Mouse (Mus musculus) myocyte (in vitro differentiated cells): ENCODE data around the gene Stx18. TPM values are rescaled to one million over a fixed set of nuclear protein-coding genes. Genes with fewer than 3 reads are reported as not detected.

Experiments
- H3K27me3 ChIP-seq: one replicate; pipeline ENCODE4 v1.6.1; 2011; ENCODE audit not compliant: control insufficient read depth, insufficient read depth, insufficient read length
- H3K36me3 ChIP-seq: one replicate; pipeline ENCODE4 v1.6.1; 2011; ENCODE audit not compliant: control insufficient read depth, insufficient read depth
- H3K4me2 ChIP-seq: one replicate; pipeline ENCODE4 v1.6.1; 2011; ENCODE audit warnings: low read depth, control low read depth
- H3K4me3 ChIP-seq: one replicate; pipeline ENCODE4 v1.5.1; 2011; ENCODE audit warnings: mild to moderate bottlenecking, control low read depth, moderate library complexity
- H3K79me2 ChIP-seq: one replicate; pipeline ENCODE4 v1.6.1; 2011; ENCODE audit not compliant: control insufficient read depth, insufficient read depth
- H3ac ChIP-seq: one replicate; pipeline ENCODE4 v1.6.1; 2011; ENCODE audit not compliant: control insufficient read depth, insufficient read length
- CEBPB ChIP-seq: IDR thresholded peaks from 2 replicates; pipeline ENCODE4 v1.6.1; 2011; ENCODE audit warnings: mild to moderate bottlenecking, moderate library complexity; ENCODE audit not compliant: poor library complexity, insufficient read depth, severe bottlenecking
- E2F4 ChIP-seq: IDR thresholded peaks from one replicate; pipeline ENCODE4 v1.6.1; 2011; ENCODE audit warnings: mild to moderate bottlenecking, control low read depth, moderate library complexity; ENCODE audit not compliant: insufficient read depth
- MAX ChIP-seq: IDR thresholded peaks from one replicate; pipeline ENCODE4 v1.6.1; 2011; ENCODE audit warnings: low read depth, mild to moderate bottlenecking, control low read depth
- MYOD1 ChIP-seq, 3 experiments: IDR thresholded peaks; one replicate each; pipeline ENCODE4 v1.6.1; 2011; ENCODE audit warnings: control low read depth in 2 of 3, low read depth in 2 of 3, mild to moderate bottlenecking in 2 of 3, moderate library complexity in 1 of 3; ENCODE audit not compliant: insufficient read length in 2 of 3, control insufficient read depth in 1 of 3
- MYOG ChIP-seq, 3 experiments: IDR thresholded peaks; one replicate each; pipeline ENCODE4 v1.6.1; 2011; ENCODE audit warnings: control low read depth in 2 of 3, low read depth in 2 of 3, mild to moderate bottlenecking in 2 of 3; ENCODE audit not compliant: insufficient read length in 2 of 3, control insufficient read depth in 1 of 3, insufficient read depth in 1 of 3
- POLR2A ChIP-seq: IDR thresholded peaks from one replicate; pipeline ENCODE4 v1.6.1; 2011; ENCODE audit warnings: low read depth, mild to moderate bottlenecking, control low read depth, moderate library complexity; ENCODE audit not compliant: insufficient read length
- POLR2AphosphoS2 ChIP-seq: IDR thresholded peaks from one replicate; pipeline ENCODE4 v1.6.1; 2011; ENCODE audit warnings: low read depth, control low read depth; ENCODE audit not compliant: insufficient read length
- REST ChIP-seq: IDR thresholded peaks from one replicate; pipeline ENCODE4 v1.6.1; 2011; ENCODE audit warnings: mild to moderate bottlenecking, control low read depth, moderate library complexity; ENCODE audit not compliant: insufficient read depth, insufficient read length
- SRF ChIP-seq: IDR thresholded peaks from one replicate; pipeline ENCODE4 v1.6.1; 2011; ENCODE audit warnings: low read depth; ENCODE audit not compliant: control insufficient read depth, insufficient read length
- TCF12 ChIP-seq: IDR thresholded peaks from one replicate; pipeline ENCODE4 v1.6.1; 2011; ENCODE audit warnings: mild to moderate bottlenecking, control low read depth; ENCODE audit not compliant: poor library complexity, insufficient read depth, severe bottlenecking
- TCF3 ChIP-seq: IDR thresholded peaks from one replicate; pipeline ENCODE4 v1.6.1; 2011; ENCODE audit warnings: low read depth, control low read depth; ENCODE audit not compliant: insufficient read length
- USF1 ChIP-seq: IDR thresholded peaks from one replicate; pipeline ENCODE4 v1.6.1; 2011; ENCODE audit warnings: low read depth, mild to moderate bottlenecking, control low read depth, moderate library complexity
- polyA plus RNA-seq: library from polyadenylated mRNA; unstranded; fragments of >200 nt; fragmentation: generic; extraction: Trizol; gene quantifications from one replicate; pipeline ENCODE4 v1.2.1, GENCODE M21; 2012; ENCODE audit warnings: missing spikeins

Stx18 gene
- polyA plus RNA-seq, 1 experiment: 24.9 TPM

- Histone ChIP-seq H3ac (no peak overlapping the region), H3K36me3 (no peaks in the 10 kb centered on the region), H3K4me3 (no peak overlapping the region), H3K79me2 (no peaks in the 10 kb centered on the region), H3K27me3 (no peaks in the 10 kb centered on the region), H3K4me2 (no peak overlapping the region)
- TF ChIP-seq REST (no peak), MYOG (IDR thresholded peaks at IDR 0.05; ENCODE audit: control insufficient read depth in 1 of 3, insufficient read depth in 1 of 3, insufficient read length in 2 of 3, low read depth in 2 of 3) (no peak), TCF3 (no peak), TCF12 (no peak), POLR2A (no peak), POLR2AphosphoS2 (no peak), USF1 (no peak), MYOD1 (IDR thresholded peaks at IDR 0.05; ENCODE audit: control insufficient read depth in 1 of 3, insufficient read length in 2 of 3, low read depth in 2 of 3) (no peak), CEBPB (no peak), SRF (no peak), MAX (no peak), E2F4 (no peak)
These were observed 98.6 kb downstream of the Stx18 start for GRCm38 (mm10) chr5:38137163-38137562.

DNA sequence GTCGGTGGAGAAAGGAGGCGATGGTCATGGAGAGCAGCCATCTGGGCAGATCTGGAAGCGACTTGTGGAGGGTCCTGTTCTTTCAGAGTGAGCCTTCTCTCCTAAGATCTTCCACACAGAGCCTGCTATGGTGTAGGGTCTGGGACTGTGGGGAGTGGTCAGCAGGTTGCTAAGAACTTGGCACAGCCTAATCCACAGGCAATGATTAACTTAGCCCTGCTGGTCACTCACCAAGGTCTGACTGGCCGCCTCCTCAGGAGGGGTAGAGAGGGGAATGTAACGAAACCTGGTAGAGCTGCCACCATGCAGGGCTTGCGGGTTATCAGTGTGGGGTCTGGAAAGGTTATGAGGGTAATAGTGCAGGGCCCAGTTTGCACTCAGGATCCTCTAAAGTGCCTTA lies 102.4 kb downstream of the Stx18 start:
- Histone ChIP-seq H3K4me2 (no peak overlapping the region), H3K36me3 (no peaks in the 10 kb centered on the region), H3ac (no peak overlapping the region), H3K27me3 (no peaks in the 10 kb centered on the region), H3K79me2 (no peaks in the 10 kb centered on the region), H3K4me3 (no peak overlapping the region)
- TF ChIP-seq MAX: no peak

DNA sequence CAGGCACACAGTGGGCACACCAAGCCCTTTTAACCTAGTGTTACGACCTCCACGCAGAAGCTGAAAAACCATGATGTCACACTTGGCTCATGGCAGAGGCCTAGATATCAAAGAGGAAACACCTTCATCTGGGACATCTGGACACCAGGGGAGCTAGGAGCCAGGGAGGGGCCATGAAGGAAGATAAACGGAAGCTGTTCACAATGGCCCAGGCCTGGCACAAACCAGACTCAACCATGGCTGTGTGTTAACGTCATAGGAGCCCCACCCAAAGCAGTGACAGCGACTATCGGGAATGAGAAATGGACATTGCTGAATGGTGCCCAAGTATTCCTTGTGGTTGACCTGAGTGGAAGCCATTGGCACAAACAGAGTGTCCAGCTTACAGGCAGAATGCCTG lies 108.0 kb downstream of the Stx18 start:
- no peaks in the 10 kb centered on the region for H3K36me3 ChIP-seq
- TF ChIP-seq E2F4 (no peak), MYOD1 (IDR thresholded peaks at IDR 0.05; ENCODE audit: control insufficient read depth in 1 of 3, insufficient read length in 2 of 3, low read depth in 2 of 3) (no peak), CEBPB (no peak), MYOG (IDR thresholded peaks at IDR 0.05; ENCODE audit: control insufficient read depth in 1 of 3, insufficient read depth in 1 of 3, insufficient read length in 2 of 3, low read depth in 2 of 3) (no peak), USF1 (no peak), SRF (no peak), POLR2AphosphoS2 (no peak), POLR2A (no peak), REST (no peak), TCF3 (no peak), MAX (no peak), TCF12 (no peak)
- no peak overlapping the region for H3K4me2 ChIP-seq
- H3K27me3 ChIP-seq: no peaks in the 10 kb centered on the region
- H3K79me2 ChIP-seq: no peaks in the 10 kb centered on the region
- no peak overlapping the region for H3K4me3 ChIP-seq
- no peak overlapping the region for H3ac ChIP-seq

DNA sequence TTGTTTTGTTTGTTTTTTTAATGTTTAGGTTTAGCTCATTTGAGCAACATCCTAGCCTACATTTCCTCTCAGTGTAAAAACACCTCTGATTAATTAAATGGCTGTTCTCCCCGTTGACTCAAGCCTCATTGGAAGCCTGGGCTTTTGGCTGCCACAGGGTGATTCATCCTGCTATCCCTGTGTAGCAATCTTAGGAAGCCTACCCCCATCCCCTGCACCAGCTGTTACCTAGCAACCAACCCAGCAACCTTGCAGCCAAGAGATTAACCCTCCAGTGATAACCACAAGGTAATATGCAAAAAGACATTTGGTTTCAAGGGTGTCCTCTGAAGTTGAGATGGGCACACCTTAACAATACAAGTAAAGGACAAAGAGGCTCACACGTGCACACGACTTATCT lies 112.7 kb downstream of the Stx18 start:
- TF ChIP-seq MAX (no peak), CEBPB (no peak), E2F4 (no peak), MYOG (IDR thresholded peaks at IDR 0.05; ENCODE audit: control insufficient read depth in 1 of 3, insufficient read depth in 1 of 3, insufficient read length in 2 of 3, low read depth in 2 of 3) (no peak), POLR2A (no peak), TCF3 (no peak), POLR2AphosphoS2 (no peak), REST (no peak), MYOD1 (IDR thresholded peaks at IDR 0.05; ENCODE audit: control insufficient read depth in 1 of 3, insufficient read length in 2 of 3, low read depth in 2 of 3) (no peak), SRF (no peak), USF1 (no peak), TCF12 (no peak)
- Histone ChIP-seq H3K4me2 (no peak overlapping the region), H3ac (no peak overlapping the region), H3K36me3 (no peaks in the 10 kb centered on the region), H3K79me2 (no peaks in the 10 kb centered on the region), H3K27me3 (no peaks in the 10 kb centered on the region), H3K4me3 (no peak overlapping the region)

- H3K27me3 ChIP-seq: no peaks in the 10 kb centered on the region
These were observed 113.9 kb downstream of the Stx18 start for GRCm38 (mm10) chr5:38152201-38153108.

More at GRCm38 (mm10) chr5:38152201-38153108, 113.9 kb downstream of the Stx18 start:
- no peak overlapping the region for H3K4me3 ChIP-seq
- TF ChIP-seq REST: no peak
- TF ChIP-seq USF1: no peak
- TF ChIP-seq MYOG (IDR thresholded peaks at IDR 0.05; ENCODE audit: control insufficient read depth in 1 of 3, insufficient read depth in 1 of 3, insufficient read length in 2 of 3, low read depth in 2 of 3): no peak
- TF ChIP-seq POLR2AphosphoS2: no peak
- no peak for TF ChIP-seq E2F4
- no peak for TF ChIP-seq MAX
- no peak for TF ChIP-seq TCF3
- TF ChIP-seq POLR2A: no peak
- TF ChIP-seq CEBPB: no peak
- no peak for TF ChIP-seq MYOD1 (IDR thresholded peaks at IDR 0.05; ENCODE audit: control insufficient read depth in 1 of 3, insufficient read length in 2 of 3, low read depth in 2 of 3)
- no peak for TF ChIP-seq TCF12
- H3K79me2 ChIP-seq: no peaks in the 10 kb centered on the region
- no peak overlapping the region for H3ac ChIP-seq
- no peak overlapping the region for H3K4me2 ChIP-seq
- no peaks in the 10 kb centered on the region for H3K36me3 ChIP-seq
